Mouse (Mus musculus): ENCODE results near the gene Tmem231.

GRCm38 (mm10) chr8:111923383-111923804 is 10.3 kb downstream of the Tmem231 start:
- peak; percentile 70 for TF ChIP-seq CTCF (IDR thresholded peaks at IDR 0.05; ENCODE audit: insufficient read depth, low read length)
- TF ChIP-seq POLR2A (IDR thresholded peaks at IDR 0.05; ENCODE audit: borderline replicate concordance, extremely low read depth, low read depth, low read length): no peak
